Mouse (Mus musculus): ENCODE data around the gene Crot. TPM values are rescaled to one million over a fixed set of nuclear protein-coding genes. Genes with fewer than 3 reads are reported as not detected.

Crot gene
- polyA plus RNA-seq (2012; rRNA removed) = 20.0 and 24.2 TPM in 2 replicates

DNA sequence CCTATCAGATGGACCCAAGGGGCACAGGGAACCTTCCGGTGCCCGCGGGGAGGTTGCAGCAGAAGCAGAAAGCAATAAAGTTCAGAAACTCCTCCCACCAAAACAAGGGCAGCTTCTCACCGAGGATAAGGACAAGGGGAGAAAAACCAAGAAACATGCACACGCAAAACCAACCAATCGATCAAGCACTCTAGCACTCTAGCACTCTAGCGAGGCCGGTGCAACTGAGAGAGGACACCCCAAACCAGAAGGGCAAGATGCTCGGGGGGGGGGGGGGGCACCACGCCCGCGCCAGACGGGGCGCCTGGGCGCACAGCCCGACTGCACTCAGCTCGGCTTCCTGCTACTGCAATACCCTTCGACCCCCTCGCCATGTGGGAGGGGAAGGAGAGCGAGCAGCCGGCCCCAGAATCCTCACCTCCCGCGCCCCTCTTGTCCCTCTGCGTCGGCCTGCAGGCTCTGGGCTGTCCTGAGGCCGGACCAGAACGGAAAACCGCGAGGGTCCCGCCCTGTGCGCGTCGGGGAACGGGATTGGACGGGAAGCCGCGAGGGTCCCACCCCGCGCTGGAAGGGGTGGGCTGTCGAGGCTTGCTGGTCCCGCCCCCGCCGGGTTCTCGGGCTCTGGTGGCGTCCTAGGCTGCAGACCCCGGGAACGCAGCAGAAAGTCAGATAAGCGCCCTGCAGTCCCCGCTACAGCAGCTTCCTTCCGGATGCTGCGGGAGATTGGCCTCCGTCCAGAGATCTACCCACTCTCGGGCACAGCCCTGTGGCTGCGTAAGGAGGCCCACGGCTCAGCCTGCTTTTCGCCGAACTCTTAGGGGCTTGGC is at the start of gene Crot:
TSS of gene Crot (minus strand) at position 639 of the 827 bp plus-strand sequence.

Other genes starting within 250 kb of the Crot start
- 0.29 and 0.36 TPM in 2 replicates for gene Abcb1b, start 199.2 kb downstream of the Crot start, polyA plus RNA-seq (2012; rRNA removed)
- 25.5 and 27.1 TPM in 2 replicates for gene Abcb4, start 103.6 kb downstream of the Crot start, polyA plus RNA-seq (2012; rRNA removed)
- gene Tmem243, start 103.3 kb upstream of the Crot start, polyA plus RNA-seq (2012; rRNA removed) = 3.8 and 5.0 TPM in 2 replicates
- gene Dmtf1, start 164.5 kb upstream of the Crot start, polyA plus RNA-seq (2012; rRNA removed) = 11.0 and 12.4 TPM in 2 replicates

All from liver, embryonic 14 days (tissue).